Mouse (Mus musculus) induced T-regulatory cell, adult 2 months (primary cell): Measurements from ENCODE around the gene Rbm45.

ENCODE experiments used
- DNase-seq: peaks from one replicate; pipeline ENCODE4 v3.0.0-alpha.2; 2012; ENCODE audit warnings: low read depth

Gene Rbm45

GRCm38 (mm10) chr2:76369821-76370655 lies at the start of gene Rbm45:
Gene Rbm45 (plus strand): TSS chr2:76369984.
- peak; percentile 94 for DNase-seq

GRCm38 (mm10) chr2:76320336-76320735 lies 49.4 kb upstream of the Rbm45 start:
- no peak for DNase-seq

- no peak for DNase-seq
Measured at GRCm38 (mm10) chr2:76323185-76323875, 46.5 kb upstream of the Rbm45 start.

- no peak for DNase-seq
Measured at GRCm38 (mm10) chr2:76324463-76324862, 45.3 kb upstream of the Rbm45 start.

GRCm38 (mm10) chr2:76326161-76326560 lies 43.6 kb upstream of the Rbm45 start:
- no peak for DNase-seq

GRCm38 (mm10) chr2:76330081-76330480 lies 39.7 kb upstream of the Rbm45 start:
- no peak for DNase-seq

GRCm38 (mm10) chr2:76332161-76332805 lies 37.5 kb upstream of the Rbm45 start:
- no peak for DNase-seq

- peak; percentile 30 for DNase-seq
Measured at GRCm38 (mm10) chr2:76334596-76334995, 35.2 kb upstream of the Rbm45 start.

- DNase-seq, result peak; percentile 10
Measured at GRCm38 (mm10) chr2:76338215-76339156, 31.3 kb upstream of the Rbm45 start, which contains the start of gene Pde11a. Gene Pde11a (minus strand): TSS chr2:76338774.

- DNase-seq, result no peak
Measured at GRCm38 (mm10) chr2:76342146-76342545, 27.6 kb upstream of the Rbm45 start.

GRCm38 (mm10) chr2:76347839-76348238 lies 21.9 kb upstream of the Rbm45 start:
- no peak for DNase-seq

GRCm38 (mm10) chr2:76360226-76360625 lies 9.6 kb upstream of the Rbm45 start, which contains the start of gene Cyct:
Gene Cyct (minus strand): TSS chr2:76360450.
- no peak for DNase-seq

- DNase-seq, result no peak
Measured at GRCm38 (mm10) chr2:76362111-76362510, 7.7 kb upstream of the Rbm45 start.

- DNase-seq, result no peak
Measured at GRCm38 (mm10) chr2:76365811-76366210, 4.0 kb upstream of the Rbm45 start.

GRCm38 (mm10) chr2:76367188-76367922 lies 2.4 kb upstream of the Rbm45 start:
- DNase-seq, result peak; percentile 93

- peak; percentile 53 for DNase-seq
Measured at GRCm38 (mm10) chr2:76368861-76369660, 723 bp upstream of the Rbm45 start.

- peak; percentile 47 for DNase-seq
Measured at GRCm38 (mm10) chr2:76370656-76370922, 805 bp downstream of the Rbm45 start.

- DNase-seq, result no peak
Measured at GRCm38 (mm10) chr2:76372244-76372643, 2.5 kb downstream of the Rbm45 start.

GRCm38 (mm10) chr2:76374544-76375206 lies 4.9 kb downstream of the Rbm45 start:
- DNase-seq, result peak; percentile 71

GRCm38 (mm10) chr2:76378646-76379045 lies 8.9 kb downstream of the Rbm45 start:
- no peak for DNase-seq
